Mouse (Mus musculus) cerebellum, adult 2 months (tissue): ENCODE measurements around the gene Ndufb6.

Experiments used
- CTCF ChIP-seq: fragments of 200-500 bp; IDR thresholded peaks from 2 replicates; pipeline ENCODE4 v1.5.1; 2011; ENCODE audit warnings: low read depth, mild to moderate bottlenecking, control low read depth, low read length, moderate library complexity, borderline replicate concordance; ENCODE audit not compliant: insufficient read depth
- POLR2A ChIP-seq: fragments of 200-500 bp; IDR thresholded peaks from 2 replicates; pipeline ENCODE4 v1.6.1; 2011; ENCODE audit warnings: low read length, control low read depth, borderline replicate concordance; ENCODE audit not compliant: insufficient read depth

- TF ChIP-seq CTCF (no peak), POLR2A (no peak)
These were observed 39.6 kb downstream of the Ndufb6 start, which contains the start of gene Ddx58 for GRCm38 (mm10) chr4:40239409-40240271.
